Mouse (Mus musculus) gonadal fat pad, adult 2 months (tissue): ENCODE measurements around the gene Sept10. TPM values are rescaled to one million over a fixed set of nuclear protein-coding genes. Genes with fewer than 3 reads are reported as not detected.
"Not testable (repeated sequence)": the region's sequence is repeated elsewhere in the genome, so short reads cannot be mapped to it uniquely, and the experiment has no call there.

ENCODE experiments used
- DNase-seq: peaks from one replicate; pipeline ENCODE4 v3.0.0-alpha.2; 2012; ENCODE audit warnings: low read depth
- polyA plus RNA-seq: library from polyadenylated mRNA; depleted of rRNA; stranded (reverse); fragments of >200 nt; gene quantifications from 2 replicates; pipeline ENCODE4 v1.2.3, GENCODE M21; 2012; rRNA removed

Gene Sept10
- polyA plus RNA-seq, 1 experiment: 14.6 TPM

DNA sequence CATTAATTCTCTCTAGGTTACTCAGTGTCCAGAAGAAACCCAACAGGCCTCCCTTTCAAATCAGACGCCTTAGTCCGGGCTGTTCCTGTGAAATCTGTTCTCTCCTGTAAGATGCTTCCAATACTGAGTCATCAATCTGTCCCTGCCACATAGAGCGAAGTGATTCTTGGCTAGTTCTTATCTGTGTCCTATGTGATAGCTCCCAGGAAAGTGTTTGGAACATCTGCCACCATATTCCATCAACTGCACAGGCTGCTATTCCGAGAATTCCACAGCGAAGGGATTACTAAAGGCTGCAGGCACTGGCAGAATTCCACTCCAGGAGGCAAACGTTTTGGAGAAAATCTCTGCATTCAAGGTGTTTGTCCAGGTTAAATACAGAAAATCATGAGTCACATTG is 94.0 kb downstream of the Sept10 start:
- no peak for DNase-seq

DNA sequence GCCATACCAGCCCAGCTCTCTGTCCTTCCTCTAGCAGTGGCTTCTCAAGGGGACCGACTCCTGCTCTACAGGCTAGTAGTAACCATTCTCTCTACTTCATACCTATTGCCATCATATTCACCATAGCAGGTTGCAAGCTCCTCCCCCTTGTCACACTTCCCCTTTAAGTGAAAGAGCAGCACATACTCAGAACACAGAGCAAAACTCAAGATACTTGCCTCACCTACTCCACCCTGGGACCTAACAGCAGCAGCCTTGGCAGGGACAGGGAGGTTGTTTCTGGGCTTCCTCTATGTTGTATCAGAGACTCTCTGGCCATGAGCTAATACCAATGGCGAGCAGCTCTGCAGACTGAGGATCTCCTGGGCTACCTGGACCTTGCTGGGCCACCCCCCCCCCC is 96.2 kb downstream of the Sept10 start:
- no peak for DNase-seq

DNA sequence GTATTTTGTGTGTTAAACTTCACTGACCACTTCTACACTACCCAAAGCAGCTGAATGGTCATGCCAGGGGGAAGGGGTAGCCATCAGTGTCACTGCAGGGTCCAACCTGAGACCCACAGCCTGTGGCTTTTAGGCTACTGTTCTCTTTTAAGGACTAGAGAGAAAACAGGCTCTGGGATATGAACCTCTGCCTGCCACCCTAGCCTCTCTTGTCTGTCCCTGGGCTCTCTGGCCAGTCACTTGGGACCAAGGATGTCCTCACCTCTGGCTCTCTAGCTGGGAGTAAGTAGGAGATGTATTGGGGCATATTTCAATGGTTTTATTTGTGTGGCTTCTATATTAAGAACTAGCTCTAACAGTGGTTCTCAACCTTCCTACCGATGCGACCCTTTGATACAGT is 101.8 kb downstream of the Sept10 start:
- no peak for DNase-seq

DNA sequence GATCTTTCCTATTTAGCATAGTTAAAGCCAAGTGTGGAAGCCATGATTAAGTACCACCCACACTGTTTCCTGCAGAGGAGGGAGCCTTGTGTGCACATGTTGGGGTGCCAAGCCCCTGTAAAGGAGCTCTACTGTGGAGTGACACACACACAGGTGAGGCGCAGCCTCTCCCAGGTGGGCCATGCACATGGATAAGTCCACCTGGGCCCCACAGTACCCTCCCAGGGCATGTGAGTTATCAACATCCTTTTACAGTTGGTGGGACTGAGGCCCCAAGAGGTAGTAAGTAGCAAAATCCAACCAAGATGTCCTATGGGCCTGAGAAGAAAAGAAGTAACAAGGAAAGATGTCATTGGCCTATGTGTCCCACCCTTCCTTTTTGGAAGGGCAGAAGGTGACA is 102.6 kb downstream of the Sept10 start:
- DNase-seq: no peak

DNA sequence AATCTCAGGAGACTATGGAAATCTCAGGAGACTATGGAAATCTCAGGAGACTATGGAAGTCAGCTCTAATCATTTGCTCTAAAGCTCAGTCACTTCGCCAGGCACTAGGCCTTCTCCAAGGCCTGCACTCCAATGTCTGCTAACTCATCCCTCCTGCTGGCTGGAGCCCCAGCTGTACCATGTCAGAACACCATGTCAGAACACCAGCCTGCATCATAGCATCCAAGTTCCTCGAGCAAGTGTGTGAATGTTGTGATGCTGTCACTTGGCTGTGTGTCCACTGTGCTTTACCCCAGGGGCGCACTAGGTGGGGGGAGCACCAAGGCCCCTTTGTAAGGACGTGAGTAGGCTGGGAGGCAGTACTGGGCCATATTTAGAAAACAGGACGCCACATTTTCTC is 104.1 kb downstream of the Sept10 start:
- DNase-seq: no peak

DNA sequence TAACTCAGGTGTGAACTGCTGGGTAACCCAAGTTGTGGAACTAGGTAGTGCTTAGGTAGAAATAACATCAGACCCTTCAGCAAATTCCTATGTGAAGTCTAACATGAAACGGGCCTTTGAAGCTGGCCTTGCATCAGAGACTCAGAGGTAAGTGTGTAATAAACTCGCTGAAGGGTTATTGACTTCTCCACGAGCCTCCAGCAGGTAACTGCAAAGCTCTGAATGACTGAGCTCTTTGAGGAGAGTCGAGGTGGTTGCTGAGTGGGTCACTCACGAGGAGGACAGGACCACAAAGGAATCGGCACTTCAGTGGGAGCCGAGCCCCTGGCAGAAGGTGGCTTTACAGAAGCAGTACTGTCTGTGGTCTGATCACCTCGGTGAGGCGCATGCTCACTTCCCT is 105.3 kb downstream of the Sept10 start:
- no peak for DNase-seq

DNA sequence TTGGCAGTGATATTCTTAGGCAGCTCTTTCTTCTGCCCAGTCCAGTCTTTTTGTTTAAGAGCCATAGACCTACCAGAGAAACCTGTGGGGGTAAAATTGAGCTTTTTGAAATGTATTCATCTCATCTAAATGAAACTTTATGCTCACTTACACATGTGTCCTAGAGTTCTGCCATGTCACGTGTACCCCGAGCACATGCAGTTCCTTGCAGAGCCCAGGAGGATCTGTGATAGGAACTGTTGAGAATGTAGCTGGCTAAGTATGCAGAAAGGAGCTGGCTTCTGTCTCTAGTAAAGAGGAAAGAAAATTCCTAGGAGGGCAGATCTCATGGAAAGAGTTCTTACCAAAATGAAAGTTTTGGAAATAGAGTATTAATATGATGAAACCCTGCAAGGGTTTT is 106.0 kb downstream of the Sept10 start:
- no peak for DNase-seq

DNA sequence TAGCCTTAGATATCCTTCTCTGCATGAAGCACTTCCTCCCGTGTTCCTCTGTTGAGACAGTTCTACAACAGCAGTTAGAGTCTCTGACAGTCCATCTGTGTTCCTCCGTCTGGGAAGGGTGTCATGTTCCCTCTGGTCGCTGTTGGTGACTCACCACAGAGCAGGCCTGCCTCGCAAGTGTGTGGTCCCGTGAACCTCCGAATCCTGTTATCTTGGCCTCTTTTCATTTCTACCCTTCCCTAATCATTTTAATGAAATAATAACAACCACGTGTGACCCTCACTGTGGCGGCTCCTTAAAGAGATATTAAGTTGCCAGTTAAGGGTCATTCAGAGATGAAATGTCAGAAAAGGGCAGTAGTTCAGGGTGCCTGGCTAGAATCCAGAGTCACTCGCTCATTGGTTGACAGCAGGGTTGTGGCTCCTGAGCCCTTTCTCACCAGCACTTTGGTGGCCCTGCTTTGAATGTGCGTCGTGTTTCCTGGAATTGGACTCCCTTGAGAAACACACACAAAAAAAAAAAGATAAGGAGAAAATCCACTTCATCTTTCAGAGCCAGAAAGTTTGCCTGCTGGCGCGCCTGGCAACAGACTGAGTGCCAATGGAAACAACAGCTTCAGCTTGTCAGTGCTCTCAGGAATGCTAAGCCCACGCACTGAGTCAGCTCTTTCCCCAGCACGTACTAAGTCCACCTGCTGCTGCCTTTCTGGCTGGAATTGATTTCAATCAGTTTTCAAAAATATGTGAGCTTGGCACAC is 106.9 kb downstream of the Sept10 start:
- DNase-seq: peak; percentile 55

DNA sequence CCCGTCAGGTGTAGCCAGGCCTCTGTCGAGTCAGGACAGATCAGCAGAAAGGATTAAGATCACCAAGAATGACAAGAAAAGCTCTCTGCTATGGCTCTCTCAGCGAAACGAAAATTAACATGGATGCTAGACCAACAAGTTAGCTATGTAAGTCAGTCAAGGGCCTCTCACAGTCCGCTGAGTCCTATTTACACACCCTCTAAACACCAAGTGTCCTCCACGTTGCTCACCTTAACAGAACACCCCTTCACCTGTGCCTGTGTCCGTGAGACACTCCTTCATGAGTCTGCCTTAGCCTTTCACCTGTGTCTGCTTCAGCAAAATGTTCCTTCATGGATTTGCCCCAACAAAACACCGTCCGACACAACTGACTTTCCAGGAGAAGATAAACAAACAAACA is 108.3 kb downstream of the Sept10 start:
- no peak for DNase-seq

DNA sequence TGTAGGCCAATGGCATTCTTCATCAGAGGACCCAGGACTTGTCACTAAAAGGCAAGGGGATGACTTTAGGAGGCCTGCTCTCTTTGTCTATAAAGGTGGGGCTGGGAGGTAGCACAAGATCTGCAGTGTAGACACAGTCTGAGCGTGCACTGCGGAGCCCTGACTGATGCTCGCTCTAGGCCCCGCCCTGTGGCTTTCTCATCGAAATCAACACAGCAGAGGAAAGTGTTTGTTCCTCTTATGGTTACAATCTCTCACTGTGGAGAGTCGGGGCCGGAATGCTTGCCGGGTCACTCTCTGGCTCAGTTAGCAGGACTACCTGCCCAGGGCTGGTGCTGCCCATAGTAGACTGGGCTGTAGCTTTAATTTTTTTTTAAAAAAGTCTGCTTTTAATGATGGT is 108.9 kb downstream of the Sept10 start:
- DNase-seq: no peak

DNA sequence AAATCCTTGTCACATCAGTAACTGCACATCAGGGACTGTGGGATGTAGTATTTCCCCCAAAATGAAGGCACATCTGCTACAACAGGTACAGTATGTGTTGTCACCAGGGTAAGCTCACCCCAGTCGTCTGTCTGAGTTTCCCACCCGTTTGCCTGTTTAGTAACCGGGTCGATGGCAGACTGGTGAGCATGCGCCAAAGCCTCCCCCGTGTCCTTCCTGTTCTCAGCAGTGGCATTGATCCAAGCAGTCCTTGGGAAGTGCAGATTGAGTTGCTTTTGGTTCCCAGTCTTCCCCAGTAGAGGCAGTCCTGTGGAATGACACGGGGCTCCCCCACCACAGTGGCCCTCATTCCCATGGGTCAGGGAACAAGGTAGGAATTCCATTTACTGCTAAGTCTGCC is 111.3 kb downstream of the Sept10 start:
- no peak for DNase-seq

DNA sequence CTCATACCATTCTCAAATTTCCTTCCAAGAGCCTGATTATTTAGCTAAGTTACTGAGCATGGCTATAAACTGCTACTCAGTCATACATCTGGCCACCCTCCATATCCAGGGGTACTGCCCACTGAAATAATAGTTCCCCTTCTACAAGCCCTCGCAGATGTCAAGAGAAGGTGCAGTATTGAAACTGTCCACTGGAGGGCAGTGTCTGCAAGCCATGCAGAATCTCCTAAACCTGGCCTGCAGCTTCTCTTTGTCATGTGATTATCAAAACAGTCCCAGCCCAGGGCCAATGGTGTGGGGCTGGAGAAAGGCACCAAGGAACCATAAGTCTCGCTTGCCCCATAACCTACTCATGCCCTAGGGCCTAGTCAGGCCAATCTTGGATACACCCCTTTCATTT is 112.6 kb downstream of the Sept10 start:
- DNase-seq: no peak

DNA sequence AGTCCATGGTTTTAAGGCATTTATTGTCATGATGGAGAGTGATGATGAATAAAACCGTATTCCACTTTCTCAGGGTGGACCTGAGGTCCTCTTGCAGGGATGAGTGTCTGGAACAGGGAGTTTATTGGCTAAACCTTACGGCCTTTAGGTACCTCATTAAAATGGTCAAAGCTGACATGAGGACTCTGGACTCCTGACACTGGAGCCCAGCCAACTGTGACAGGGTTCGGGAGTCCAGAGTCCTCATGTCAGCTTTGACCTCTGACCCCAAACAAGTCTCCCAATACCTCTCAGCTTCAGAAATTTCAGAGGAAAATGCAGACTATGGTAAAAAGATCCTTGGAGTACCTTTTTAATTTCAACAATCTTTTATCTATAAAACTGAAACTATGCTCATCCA is 115.0 kb downstream of the Sept10 start:
- no peak for DNase-seq

DNA sequence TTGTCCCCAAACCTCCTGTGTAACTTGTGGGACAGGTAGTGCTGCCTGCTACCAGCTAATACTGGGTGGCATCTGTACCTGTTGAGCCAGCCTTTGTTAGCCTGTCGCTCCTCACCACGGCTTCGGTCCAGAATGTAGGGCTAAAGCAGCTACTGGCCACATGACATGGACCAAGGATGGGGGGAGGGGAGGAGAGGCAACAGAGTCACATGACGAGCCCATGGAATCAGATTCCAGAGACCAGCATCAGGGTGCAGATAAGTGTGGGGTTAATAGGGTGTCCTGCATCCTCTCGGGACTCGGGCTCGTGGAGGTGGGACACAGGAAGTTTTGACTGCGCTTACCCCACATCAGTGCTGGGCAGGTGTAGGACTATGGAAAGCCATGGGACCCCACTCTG is 115.8 kb downstream of the Sept10 start:
- DNase-seq: no peak

DNA sequence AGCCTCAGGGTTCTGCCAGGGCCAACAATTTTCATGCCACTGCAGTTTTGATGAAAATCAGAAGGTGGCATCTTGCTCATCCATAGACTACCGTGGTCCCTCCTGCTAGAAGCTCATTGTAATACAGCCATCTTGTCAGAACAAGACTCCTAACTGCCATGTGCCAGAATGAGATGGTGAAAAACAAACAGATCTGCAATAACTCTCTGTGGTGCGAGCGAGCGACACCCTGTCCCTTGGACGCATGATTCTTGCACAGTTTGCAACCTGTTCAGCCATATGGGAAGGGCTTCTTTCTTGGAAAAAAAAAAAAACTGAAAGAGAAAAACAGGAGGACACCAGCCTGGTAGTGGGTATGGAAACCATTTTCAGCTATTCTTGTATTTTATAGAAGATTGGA is 117.0 kb downstream of the Sept10 start:
- DNase-seq: no peak

DNA sequence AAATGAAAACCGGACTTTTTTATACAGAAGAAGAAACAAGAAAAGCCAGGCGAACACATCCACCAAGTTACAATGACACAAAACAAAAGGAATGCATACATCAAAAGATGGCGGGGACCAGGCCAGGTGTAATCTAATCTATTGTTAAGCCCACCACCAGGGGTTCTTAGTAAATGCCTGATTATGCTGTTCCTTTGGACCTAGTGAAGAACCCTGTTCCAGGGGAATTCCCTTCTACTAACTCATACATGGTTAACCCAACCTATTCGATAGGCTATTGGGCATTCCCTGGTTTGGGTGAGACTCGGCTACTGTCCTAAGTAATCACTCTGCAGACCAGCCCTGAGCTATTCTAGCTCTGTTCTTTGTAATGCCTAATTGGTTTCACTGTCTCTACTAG is 118.6 kb downstream of the Sept10 start:
- DNase-seq: not testable (repeated sequence)

DNA sequence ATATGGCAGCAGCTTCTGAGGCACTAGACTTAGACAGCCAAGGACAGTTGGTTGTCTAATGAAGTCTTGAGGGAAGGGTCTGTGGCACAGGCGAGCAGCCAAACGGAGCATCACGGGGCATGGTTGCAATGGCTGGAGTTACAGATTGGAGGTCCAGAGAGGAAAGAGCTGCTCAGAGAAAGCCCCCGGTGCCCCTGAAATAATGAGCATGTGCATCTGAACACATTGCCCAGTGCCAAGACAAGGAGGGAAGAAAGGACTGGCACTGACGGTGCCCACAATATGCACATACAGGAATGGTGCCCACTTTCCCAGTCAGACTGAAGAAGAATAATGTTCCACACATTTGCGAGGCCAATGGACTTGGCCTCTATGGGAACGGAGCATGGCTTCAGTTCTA is 129.7 kb downstream of the Sept10 start:
- DNase-seq: no peak

Other genes starting within 250 kb of the Sept10 start
- 8.4 and 9.4 TPM in 2 replicates for gene Sowahc, start 106 bp upstream of the Sept10 start, polyA plus RNA-seq
- gene P4ha1, start 101.4 kb upstream of the Sept10 start, polyA plus RNA-seq: 9.5 and 9.6 TPM in 2 replicates
- 15.0 and 15.5 TPM in 2 replicates for gene Gm10273, start 173.8 kb upstream of the Sept10 start, polyA plus RNA-seq
- 0.14 and 0.37 TPM in 2 replicates for gene Pla2g12b, start 181.8 kb upstream of the Sept10 start, polyA plus RNA-seq
- 0.32 and 0.38 TPM in 2 replicates for gene Oit3, start 219.9 kb upstream of the Sept10 start, polyA plus RNA-seq